Mouse (Mus musculus): ENCODE measurements at regions not wholly inside any gene's neighbourhood (a gene's known extent, or its start where the extent isn't known, plus 50 kb on each side); places are given as distances from the start of the nearest gene placed in this dataset.

- Histone ChIP-seq H3ac (ENCODE audit: control insufficient read depth, insufficient read length) (no peak overlapping the region), H3K4me3 (no peak overlapping the region), H3K79me2 (ENCODE audit: control insufficient read depth, insufficient read depth) (no peaks in the 10 kb centered on the region), H3K27me3 (ENCODE audit: control insufficient read depth, insufficient read depth, insufficient read length) (no peaks in the 10 kb centered on the region), H3K36me3 (ENCODE audit: control insufficient read depth, insufficient read depth) (no peaks in the 10 kb centered on the region), H3K4me2 (ENCODE audit: low read depth) (no peak overlapping the region)
- TF ChIP-seq CEBPB (IDR thresholded peaks at IDR 0.05; ENCODE audit: insufficient read depth, poor library complexity, severe bottlenecking) (no peak), MAX (IDR thresholded peaks at IDR 0.05; ENCODE audit: low read depth) (no peak), REST (IDR thresholded peaks at IDR 0.05; ENCODE audit: insufficient read depth, insufficient read length) (no peak), E2F4 (IDR thresholded peaks at IDR 0.05; ENCODE audit: insufficient read depth) (no peak), USF1 (IDR thresholded peaks at IDR 0.05; ENCODE audit: low read depth) (no peak), MYOG (IDR thresholded peaks at IDR 0.05; ENCODE audit: control insufficient read depth in 1 of 3, insufficient read depth in 1 of 3, insufficient read length in 2 of 3, low read depth in 2 of 3) (no peak), TCF12 (IDR thresholded peaks at IDR 0.05; ENCODE audit: insufficient read depth, poor library complexity, severe bottlenecking) (no peak), TCF3 (IDR thresholded peaks at IDR 0.05; ENCODE audit: insufficient read length, low read depth) (no peak), SRF (IDR thresholded peaks at IDR 0.05; ENCODE audit: control insufficient read depth, insufficient read length, low read depth) (no peak), MYOD1 (IDR thresholded peaks at IDR 0.05; ENCODE audit: control insufficient read depth in 1 of 3, insufficient read length in 2 of 3, low read depth in 2 of 3) (no peak), POLR2A (IDR thresholded peaks at IDR 0.05; ENCODE audit: insufficient read length, low read depth) (no peak)
Measured at GRCm38 (mm10) chr16:76773466-76773865, 240.0 kb upstream of the Usp25 start.

- no peaks in the 10 kb centered on the region for H3K79me2 ChIP-seq (ENCODE audit: control insufficient read depth, insufficient read depth)
- H3K4me3 ChIP-seq: no peak overlapping the region
- H3K4me2 ChIP-seq (ENCODE audit: low read depth): no peak overlapping the region
- no peaks in the 10 kb centered on the region for H3K27me3 ChIP-seq (ENCODE audit: control insufficient read depth, insufficient read depth, insufficient read length)
- TF ChIP-seq MYOD1 (IDR thresholded peaks at IDR 0.05; ENCODE audit: control insufficient read depth in 1 of 3, insufficient read length in 2 of 3, low read depth in 2 of 3): no peak
- no peak for TF ChIP-seq POLR2AphosphoS2 (IDR thresholded peaks at IDR 0.05; ENCODE audit: insufficient read length, low read depth)
- no peak for TF ChIP-seq USF1 (IDR thresholded peaks at IDR 0.05; ENCODE audit: low read depth)
- TF ChIP-seq TCF3 (IDR thresholded peaks at IDR 0.05; ENCODE audit: insufficient read length, low read depth): no peak
- no peak for TF ChIP-seq MAX (IDR thresholded peaks at IDR 0.05; ENCODE audit: low read depth)
- TF ChIP-seq TCF12 (IDR thresholded peaks at IDR 0.05; ENCODE audit: insufficient read depth, poor library complexity, severe bottlenecking): no peak
- TF ChIP-seq POLR2A (IDR thresholded peaks at IDR 0.05; ENCODE audit: insufficient read length, low read depth): no peak
- no peak for TF ChIP-seq E2F4 (IDR thresholded peaks at IDR 0.05; ENCODE audit: insufficient read depth)
- TF ChIP-seq SRF (IDR thresholded peaks at IDR 0.05; ENCODE audit: control insufficient read depth, insufficient read length, low read depth): no peak
- TF ChIP-seq REST (IDR thresholded peaks at IDR 0.05; ENCODE audit: insufficient read depth, insufficient read length): no peak
- TF ChIP-seq MYOG (IDR thresholded peaks at IDR 0.05; ENCODE audit: control insufficient read depth in 1 of 3, insufficient read depth in 1 of 3, insufficient read length in 2 of 3, low read depth in 2 of 3): no peak
- no peak for TF ChIP-seq CEBPB (IDR thresholded peaks at IDR 0.05; ENCODE audit: insufficient read depth, poor library complexity, severe bottlenecking)
- H3ac ChIP-seq (ENCODE audit: control insufficient read depth, insufficient read length): no peak overlapping the region
- no peaks in the 10 kb centered on the region for H3K36me3 ChIP-seq (ENCODE audit: control insufficient read depth, insufficient read depth)
Measured at GRCm38 (mm10) chr16:76768607-76769006, 244.9 kb upstream of the Usp25 start.

DNA sequence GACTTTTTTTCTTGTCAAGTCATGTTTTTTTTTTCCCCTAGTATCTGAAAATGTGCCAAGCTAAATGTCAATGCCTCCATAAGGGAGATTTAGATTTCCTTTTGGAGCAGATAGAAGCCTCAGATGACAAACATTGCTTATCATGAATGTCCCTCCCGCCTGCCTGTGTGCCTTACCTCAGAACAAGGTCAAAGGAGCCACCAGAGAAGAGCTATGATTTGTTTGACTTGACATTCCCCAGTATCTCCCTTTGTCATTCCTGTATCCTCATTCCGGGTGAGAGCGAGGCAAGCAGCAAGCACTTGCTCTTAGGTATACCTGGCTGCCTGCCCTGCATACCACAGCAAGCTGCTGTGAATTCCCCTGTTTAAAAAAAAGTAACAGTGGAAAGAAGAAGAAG lies 246.9 kb upstream of the Usp25 start:
- TF ChIP-seq SRF (IDR thresholded peaks at IDR 0.05; ENCODE audit: control insufficient read depth, insufficient read length, low read depth) (no peak), REST (IDR thresholded peaks at IDR 0.05; ENCODE audit: insufficient read depth, insufficient read length) (no peak), MYOD1 (IDR thresholded peaks at IDR 0.05; ENCODE audit: control insufficient read depth in 1 of 3, insufficient read length in 2 of 3, low read depth in 2 of 3) (no peak), POLR2AphosphoS2 (IDR thresholded peaks at IDR 0.05; ENCODE audit: insufficient read length, low read depth) (no peak), POLR2A (IDR thresholded peaks at IDR 0.05; ENCODE audit: insufficient read length, low read depth) (no peak)
- no peaks in the 10 kb centered on the region for H3K27me3 ChIP-seq (ENCODE audit: control insufficient read depth, insufficient read depth, insufficient read length)
- H3K36me3 ChIP-seq (ENCODE audit: control insufficient read depth, insufficient read depth): no peaks in the 10 kb centered on the region
- H3ac ChIP-seq (ENCODE audit: control insufficient read depth, insufficient read length): no peak overlapping the region
- no peaks in the 10 kb centered on the region for H3K79me2 ChIP-seq (ENCODE audit: control insufficient read depth, insufficient read depth)
- H3K4me2 ChIP-seq (ENCODE audit: low read depth): no peak overlapping the region
- H3K4me3 ChIP-seq: no peak overlapping the region

DNA sequence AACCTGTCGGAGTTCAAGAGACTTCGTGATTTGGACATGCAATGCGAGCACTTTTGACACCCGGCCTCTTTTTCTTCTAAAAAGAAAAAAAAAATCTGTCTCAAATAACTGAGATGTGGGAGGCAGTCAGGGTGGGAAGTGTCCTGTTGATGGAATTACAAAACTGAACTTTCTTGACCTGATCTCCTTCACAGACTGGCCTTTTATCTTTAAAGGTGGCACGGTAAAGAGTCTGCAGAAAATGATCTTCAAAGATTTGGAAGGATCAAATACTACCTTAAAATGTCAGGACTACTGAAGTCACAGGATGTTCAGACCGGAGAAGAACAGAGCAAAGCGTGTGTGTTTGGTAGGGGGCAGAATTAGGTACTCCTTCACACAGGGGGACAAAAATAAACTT lies 248.0 kb upstream of the Usp25 start:
- Histone ChIP-seq H3K79me2 (ENCODE audit: control insufficient read depth, insufficient read depth) (no peaks in the 10 kb centered on the region), H3K36me3 (ENCODE audit: control insufficient read depth, insufficient read depth) (no peaks in the 10 kb centered on the region), H3K27me3 (ENCODE audit: control insufficient read depth, insufficient read depth, insufficient read length) (no peaks in the 10 kb centered on the region), H3K4me2 (ENCODE audit: low read depth) (no peak overlapping the region), H3ac (ENCODE audit: control insufficient read depth, insufficient read length) (no peak overlapping the region), H3K4me3 (no peak overlapping the region)
- TF ChIP-seq TCF3 (IDR thresholded peaks at IDR 0.05; ENCODE audit: insufficient read length, low read depth) (no peak), CEBPB (IDR thresholded peaks at IDR 0.05; ENCODE audit: insufficient read depth, poor library complexity, severe bottlenecking) (no peak), POLR2AphosphoS2 (IDR thresholded peaks at IDR 0.05; ENCODE audit: insufficient read length, low read depth) (no peak), USF1 (IDR thresholded peaks at IDR 0.05; ENCODE audit: low read depth) (no peak), POLR2A (IDR thresholded peaks at IDR 0.05; ENCODE audit: insufficient read length, low read depth) (no peak), MYOD1 (IDR thresholded peaks at IDR 0.05; ENCODE audit: control insufficient read depth in 1 of 3, insufficient read length in 2 of 3, low read depth in 2 of 3) (no peak), E2F4 (IDR thresholded peaks at IDR 0.05; ENCODE audit: insufficient read depth) (no peak), MYOG (IDR thresholded peaks at IDR 0.05; ENCODE audit: control insufficient read depth in 1 of 3, insufficient read depth in 1 of 3, insufficient read length in 2 of 3, low read depth in 2 of 3) (no peak), MAX (IDR thresholded peaks at IDR 0.05; ENCODE audit: low read depth) (no peak), REST (IDR thresholded peaks at IDR 0.05; ENCODE audit: insufficient read depth, insufficient read length) (no peak), TCF12 (IDR thresholded peaks at IDR 0.05; ENCODE audit: insufficient read depth, poor library complexity, severe bottlenecking) (no peak), SRF (IDR thresholded peaks at IDR 0.05; ENCODE audit: control insufficient read depth, insufficient read length, low read depth) (no peak)

DNA sequence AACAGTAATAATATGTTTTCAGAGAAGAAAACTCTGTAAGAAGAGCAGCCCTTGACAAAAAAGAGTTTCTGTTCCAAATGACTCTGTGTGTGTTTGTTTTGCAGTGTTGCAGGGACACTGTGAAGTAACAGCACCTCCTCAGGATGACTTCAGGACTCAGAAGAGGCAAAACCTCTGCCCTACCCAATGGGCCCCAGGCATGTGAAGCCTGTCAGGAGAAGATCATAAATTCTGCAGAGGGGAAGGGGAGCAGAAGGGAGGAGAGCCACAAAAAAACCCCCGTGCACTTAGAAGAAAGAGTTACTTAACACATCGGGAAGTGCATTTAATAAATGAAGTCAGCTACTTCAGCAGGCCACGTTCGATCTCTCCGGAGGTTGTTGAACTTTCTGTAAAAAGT lies 248.5 kb upstream of the Usp25 start:
- TF ChIP-seq TCF3 (IDR thresholded peaks at IDR 0.05; ENCODE audit: insufficient read length, low read depth) (no peak), MYOD1 (IDR thresholded peaks at IDR 0.05; ENCODE audit: control insufficient read depth in 1 of 3, insufficient read length in 2 of 3, low read depth in 2 of 3) (no peak)
- Histone ChIP-seq H3ac (ENCODE audit: control insufficient read depth, insufficient read length) (no peak overlapping the region), H3K36me3 (ENCODE audit: control insufficient read depth, insufficient read depth) (no peaks in the 10 kb centered on the region), H3K79me2 (ENCODE audit: control insufficient read depth, insufficient read depth) (no peaks in the 10 kb centered on the region), H3K27me3 (ENCODE audit: control insufficient read depth, insufficient read depth, insufficient read length) (no peaks in the 10 kb centered on the region), H3K4me2 (ENCODE audit: low read depth) (no peak overlapping the region), H3K4me3 (no peak overlapping the region)

Data from myocyte (in vitro differentiated cells).